Mouse (Mus musculus): Measurements from ENCODE around the gene Efna3.
A peak's percentile ranks its signal among the peaks of the same experiment; 100 is the strongest.

The Efna3 gene

DNA sequence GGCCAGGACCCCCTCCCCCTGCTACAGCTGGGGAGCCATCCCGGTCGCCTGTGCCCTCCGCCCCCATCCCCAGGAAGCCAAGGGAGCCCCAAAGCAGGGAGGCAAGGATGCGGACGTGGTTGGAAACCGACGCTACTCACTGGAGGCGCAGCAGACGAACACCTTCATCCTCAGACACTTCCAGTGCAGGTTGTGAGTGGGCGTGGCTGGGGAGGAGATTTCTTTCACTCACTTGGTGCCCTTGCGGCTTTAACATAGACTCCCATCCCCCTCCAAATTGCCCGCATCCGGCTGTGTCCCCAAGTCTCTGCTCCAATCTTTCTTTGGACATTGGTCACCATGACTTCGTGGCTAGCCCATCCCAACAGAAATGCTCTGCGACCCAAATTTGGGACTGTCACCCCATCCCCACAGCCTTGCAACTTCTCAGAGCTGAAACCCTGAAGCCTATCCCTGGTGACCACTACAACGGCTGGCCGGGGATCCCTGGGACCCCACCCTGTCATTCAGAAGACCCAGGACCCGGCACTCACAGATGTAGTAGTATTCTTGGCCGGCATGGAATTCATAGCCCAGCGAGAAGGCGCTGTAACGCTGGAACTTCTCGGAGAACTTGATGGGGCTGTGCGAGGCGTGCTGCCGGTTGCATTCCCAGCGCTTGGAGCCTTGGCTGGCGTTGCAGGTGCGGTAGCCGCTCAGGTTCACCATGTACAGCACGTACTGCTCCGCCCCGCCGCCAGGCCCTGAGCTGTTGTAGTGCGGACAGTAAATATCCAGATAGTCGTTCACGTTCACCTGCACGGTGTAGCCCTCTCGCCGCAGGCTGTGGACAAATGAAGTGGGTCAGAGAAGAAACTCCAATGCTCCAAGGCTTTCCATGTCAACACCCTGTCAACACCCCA, 6.6 kb downstream of the Efna3 start:
- peak; percentile 60 for DNase-seq (ENCODE audit: low read depth, low spot score)

DNA sequence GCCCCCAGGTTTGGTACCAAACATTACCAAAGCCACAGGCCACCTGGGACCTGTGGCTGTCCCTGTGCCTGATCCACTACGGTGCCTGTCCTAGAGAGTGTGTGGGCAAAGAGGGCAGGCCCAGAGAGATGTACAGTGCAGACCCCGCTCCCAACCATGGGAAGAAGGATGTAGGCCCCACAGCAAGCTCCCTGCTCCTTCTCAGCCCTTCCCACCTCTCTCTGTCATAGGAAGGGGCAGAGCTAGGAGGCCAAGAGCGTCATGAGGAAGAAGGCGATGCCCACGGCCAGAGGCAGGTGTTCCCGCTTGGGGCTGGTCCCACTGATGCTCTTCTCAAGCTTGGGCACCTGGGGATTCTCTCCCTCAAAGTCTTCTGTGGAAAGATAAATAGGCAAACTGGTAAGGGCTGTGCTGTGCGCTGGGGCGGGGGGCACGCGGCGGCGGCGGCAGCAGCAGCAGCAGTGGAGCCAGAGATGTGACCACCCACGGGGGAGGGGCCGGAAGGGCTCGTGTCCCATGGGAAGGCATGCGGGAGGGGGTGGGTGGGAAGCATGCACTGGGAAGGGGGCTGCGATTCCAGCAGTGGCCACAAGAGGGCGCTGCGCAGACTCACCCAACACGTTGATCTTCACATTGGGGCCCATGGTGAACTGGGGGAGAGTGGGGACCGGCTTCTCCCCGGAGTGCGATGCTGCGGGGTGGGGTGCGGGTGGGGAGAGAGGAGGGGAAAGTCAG, 7.4 kb downstream of the Efna3 start:
- peak; percentile 91 for DNase-seq (ENCODE audit: low read depth, low spot score)

DNA sequence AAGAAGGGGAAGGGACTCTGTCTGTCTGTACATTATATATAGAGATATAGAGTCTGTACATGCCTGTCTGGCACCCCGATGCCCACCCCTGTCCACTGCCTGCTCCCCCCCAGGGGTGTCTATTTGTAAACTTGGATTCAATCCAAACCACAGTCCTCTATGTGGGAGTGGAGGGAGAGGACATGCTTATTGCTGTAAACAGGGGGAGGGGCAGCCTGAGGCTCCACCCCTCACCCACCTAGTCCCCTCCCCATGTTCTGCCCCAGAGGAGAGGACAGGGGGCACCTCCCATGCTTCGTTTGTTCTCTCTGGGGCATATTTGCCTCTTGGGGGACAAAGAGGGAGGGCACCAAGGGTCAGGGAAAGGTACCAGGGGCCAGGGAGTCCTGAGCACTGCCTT, 8.0 kb downstream of the Efna3 start:
- no peak for DNase-seq (ENCODE audit: low read depth, low spot score)

DNA sequence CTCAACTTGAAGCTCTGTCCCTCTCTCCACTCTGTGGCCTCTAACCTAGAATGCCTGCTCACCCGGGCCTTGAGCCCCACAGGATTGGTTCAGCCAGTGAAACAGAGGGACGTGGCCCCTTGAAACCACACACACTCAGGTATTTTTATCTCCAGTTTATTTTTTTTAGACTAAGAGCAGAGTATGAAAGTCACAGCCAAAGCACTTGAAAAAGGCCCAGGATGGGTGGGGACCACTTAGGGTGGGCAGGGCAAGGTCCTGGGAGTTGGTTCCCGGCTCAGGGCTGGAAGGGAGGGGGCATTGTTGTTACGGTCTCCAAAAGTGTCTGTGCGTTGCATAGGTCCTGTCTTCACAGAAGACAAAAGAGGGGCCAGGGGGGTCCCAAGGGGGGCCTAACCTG, 8.4 kb downstream of the Efna3 start:
- no peak for DNase-seq (ENCODE audit: low read depth, low spot score)

DNA sequence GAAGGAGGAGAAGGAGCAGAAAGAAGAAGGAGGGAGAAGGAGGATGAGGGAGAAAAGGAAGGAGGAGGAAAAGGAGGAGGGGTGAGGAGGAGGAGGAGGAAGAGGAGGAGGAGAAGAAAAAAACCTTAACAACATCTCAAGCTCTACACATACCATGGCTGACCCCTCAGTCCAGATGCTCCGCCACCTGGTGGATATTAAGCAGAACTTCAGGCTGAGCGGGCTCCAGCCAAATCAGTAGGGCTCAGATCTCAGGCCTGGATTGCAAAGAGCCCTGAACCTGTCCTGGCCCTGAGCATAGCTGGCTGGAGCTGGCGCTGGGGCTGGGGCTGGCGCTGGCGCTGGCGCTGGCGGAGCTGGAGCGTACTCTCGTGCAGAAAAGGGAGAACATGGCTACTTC, 14.7 kb downstream of the Efna3 start:
- peak; percentile 91 for DNase-seq (ENCODE audit: low read depth, low spot score)

DNA sequence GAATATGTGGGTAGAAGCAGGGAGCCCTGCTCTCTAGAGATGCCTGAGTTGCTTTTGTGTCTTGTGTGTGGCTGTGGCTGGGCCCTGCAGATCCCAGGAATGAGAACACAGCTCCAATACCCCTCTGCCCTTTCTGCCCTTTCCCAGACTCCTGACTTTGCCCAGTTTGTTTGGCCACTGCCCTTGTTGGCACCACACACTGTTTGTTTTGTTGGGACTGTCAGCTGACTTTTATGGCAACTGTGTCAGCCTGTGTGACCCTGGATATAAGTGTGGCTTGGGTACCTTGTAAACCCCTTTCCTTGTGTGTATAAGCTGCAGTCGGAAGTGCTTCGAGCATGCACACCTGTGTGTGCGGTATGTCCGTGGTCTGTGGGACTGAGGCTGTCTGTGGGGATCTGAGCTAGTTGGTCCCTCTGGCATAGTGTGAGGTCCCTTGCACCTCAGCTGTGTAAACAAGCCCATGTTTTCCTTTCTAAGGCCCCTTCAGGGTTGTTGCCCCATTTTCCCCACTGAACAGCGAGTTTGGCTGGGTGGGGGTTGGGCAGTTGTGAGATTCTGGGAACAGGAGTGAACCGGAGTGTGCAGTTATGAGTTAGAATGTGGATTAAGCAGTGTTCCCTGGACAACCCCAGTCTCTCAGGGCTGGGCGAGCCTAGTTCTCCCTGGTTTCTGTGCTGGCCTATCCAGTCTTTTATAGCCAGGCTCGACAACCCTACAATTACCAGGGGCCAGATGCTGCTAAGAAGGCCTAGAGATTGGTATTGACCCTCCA, 17.0 kb downstream of the Efna3 start:
- DNase-seq (ENCODE audit: low read depth, low spot score): no peak

DNA sequence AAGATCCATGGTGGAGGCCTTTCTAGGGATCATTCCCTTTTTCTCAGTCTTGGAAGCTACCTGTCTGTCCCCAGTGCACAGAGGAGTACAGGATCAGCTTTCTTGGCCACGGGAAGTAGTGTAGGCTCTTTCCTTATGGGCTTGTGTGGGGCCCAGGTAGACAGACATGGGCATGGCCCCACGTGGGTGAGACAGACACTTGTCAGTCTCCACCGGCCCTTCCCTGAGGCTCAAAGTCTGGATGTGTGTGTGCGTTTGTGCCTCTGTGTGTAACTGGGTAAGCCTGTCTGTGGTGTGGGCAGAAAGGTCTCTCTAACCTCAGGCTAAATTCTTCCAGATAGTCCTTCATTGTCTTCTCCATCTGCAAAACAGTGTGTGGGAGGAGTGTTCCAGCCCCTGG, 17.7 kb downstream of the Efna3 start:
- no peak for DNase-seq (ENCODE audit: low read depth, low spot score)

DNA sequence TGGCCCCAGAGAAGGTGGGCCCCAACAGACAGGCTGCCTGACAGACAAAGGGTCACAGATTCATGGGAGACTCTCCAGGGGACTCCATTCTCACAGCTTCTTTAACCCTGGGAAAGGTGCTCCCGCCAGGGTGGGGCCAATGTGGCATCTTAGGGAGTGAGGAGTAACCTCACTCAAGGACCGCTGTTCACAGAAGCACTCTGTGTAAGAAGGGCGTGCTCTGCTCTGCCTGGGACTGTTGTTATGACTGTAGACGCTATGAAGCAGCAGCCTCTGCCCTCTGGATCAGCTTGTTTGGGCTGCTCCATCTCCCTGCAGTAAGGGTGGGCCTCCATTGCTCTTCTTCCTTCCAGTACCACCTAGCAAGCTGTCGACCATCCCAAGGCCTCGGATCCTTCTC, 18.3 kb downstream of the Efna3 start:
- no peak for DNase-seq (ENCODE audit: low read depth, low spot score)

DNA sequence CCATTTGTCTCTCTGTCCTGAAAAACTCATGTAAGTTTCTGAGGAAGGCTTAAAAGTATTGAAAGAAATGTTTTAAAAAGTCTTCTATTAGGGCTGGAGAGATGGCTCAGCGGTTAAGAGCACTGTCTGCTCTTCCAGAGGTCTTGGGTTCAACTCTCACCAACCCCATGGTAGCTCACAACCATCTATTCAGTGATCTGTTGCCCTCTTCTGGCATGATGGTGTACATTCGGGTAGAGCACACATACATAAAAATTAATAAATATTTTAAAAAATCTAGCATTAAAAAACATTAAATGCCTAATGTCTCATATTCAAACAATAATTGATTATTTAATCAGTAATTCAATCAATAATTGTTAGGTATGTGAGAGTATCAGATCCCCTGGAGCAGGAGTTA, 22.3 kb downstream of the Efna3 start:
- DNase-seq (ENCODE audit: low read depth, low spot score): no peak

DNA sequence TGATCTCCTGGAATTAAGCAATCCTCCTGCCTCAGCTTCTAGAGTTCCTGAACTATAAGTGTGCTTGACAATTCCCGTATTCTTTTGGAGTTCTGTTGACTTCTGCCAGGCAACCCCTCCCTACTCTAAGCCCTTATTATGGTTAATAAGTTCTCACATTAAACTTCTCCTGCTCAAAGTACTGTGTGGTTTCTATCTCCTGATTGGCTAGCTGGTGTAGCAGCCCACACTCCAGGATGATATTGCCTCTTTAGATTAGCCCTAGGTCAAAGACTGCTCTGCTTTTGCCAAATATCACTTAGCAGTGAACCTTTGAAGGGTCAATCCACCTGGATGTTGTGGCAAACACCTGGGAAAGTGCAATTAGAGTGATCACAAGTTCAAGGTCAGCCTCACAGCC, 22.7 kb downstream of the Efna3 start:
- DNase-seq (ENCODE audit: low read depth, low spot score): no peak

DNA sequence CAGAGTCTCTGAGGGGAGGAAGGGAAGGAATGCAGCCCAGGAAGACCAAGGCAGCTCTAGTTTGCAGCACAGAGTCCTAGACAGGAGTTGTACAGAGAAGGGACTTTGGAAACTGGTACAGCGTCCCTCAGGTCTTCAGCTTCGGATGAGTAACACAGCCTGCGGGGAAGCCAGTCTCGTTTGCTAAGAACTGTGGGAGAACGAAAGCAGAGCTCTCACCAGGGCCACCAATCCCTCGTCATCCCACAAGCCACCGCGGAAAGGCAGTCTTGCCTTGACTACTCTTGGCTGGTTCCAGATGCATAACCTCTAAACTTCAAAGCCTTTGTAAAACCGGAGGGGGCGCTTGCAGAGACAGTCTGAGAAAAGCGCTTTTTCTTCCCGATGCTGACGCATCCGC, 23.3 kb downstream of the Efna3 start:
- DNase-seq (ENCODE audit: low read depth, low spot score): peak; percentile 77

DNA sequence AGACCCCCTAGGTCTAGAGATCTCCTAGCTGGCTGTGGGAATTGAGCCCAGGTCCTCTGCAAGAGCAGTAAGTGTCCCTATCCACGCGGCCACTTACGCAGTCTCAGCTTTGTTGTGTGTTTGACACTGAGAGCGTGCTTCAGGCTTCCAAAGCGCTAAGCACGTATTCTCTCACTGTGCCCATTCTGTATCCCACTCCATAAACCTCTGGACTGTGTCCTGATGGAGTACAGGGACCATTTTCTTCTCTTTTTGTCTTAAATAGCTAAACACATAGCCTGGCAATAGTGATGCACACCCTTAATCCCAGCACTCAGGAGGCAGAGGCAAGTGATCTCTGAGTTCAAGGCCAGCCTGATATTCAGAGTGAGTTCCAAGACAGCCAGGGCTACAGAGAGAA, 23.9 kb downstream of the Efna3 start:
- no peak for DNase-seq (ENCODE audit: low read depth, low spot score)

DNA sequence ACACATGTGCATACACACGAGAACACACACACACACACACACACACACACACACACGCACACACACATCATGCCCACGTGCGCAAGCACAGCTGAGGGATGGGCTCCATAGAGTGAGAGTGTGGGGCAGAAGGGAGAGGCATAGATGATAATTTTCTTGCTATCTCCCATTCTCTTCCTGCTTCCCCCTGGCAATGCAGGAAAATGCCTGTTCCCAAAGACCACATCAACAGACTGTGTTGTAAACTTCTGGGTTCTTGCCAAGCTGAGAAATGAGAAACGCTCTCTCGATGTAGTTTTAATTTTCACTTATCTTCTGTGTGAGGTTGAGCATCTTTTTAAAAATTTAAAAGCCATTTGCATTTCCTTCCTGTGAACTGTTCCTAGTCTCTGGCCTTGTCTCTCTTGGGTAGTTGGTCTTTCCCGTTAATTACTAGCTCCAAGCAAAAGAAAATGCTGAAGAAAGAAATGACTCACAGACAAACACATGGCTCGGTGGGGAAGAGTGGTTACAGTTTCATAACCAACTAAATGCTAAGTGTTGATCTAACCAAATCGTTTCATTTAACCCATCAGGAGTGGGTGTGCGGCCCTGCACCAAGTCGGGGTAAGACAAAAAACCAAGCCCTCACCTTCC, 25.9 kb downstream of the Efna3 start:
- no peak for DNase-seq (ENCODE audit: low read depth, low spot score)

DNA sequence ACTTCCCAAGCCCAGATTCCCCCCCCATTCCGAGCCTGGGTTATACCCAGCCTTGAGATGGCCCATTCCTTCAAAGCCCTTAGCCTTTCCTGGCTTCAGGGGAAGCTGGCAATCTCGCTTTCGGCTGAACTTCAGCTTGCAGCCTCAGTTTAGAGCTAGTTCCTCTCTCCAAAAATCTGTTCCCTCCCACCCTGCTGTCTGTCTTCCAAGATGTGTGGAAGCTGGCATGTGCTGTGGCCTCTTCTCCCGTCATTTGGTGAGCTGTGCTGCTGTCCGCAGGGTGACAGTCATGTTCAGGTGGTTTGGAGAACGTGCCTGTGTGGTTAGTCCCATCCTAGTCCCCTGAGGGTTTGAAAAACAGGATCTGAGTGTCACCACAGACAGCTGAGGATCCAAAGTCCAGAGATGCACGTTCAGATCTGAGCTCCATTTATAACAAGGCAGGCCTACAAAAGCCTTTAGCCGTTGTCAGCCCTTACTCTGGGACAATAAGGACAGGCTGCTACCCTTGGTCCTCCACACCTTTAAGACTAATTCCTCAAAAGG, 27.0 kb downstream of the Efna3 start:
- DNase-seq (ENCODE audit: low read depth, low spot score): no peak

DNA sequence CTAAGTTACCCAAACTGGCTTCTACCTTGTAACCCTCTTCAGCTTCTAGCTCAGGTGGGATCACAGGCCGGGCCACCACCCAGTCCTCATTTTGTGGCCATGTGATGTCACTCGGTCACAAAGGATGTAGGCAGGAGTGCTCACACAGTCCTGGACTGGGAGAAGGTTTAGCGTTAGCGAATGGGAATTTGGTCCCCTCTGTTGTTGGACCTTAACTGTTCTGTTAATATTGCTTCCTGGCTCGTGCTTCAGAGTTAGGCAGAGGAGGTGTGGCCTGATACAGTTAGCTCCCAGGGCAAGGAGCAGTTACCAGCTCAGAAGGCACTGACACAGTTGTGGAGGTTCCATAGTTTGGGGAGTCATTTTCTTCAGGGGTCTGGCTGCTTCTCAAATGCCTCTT, 28.6 kb downstream of the Efna3 start:
- no peak for DNase-seq (ENCODE audit: low read depth, low spot score)

DNA sequence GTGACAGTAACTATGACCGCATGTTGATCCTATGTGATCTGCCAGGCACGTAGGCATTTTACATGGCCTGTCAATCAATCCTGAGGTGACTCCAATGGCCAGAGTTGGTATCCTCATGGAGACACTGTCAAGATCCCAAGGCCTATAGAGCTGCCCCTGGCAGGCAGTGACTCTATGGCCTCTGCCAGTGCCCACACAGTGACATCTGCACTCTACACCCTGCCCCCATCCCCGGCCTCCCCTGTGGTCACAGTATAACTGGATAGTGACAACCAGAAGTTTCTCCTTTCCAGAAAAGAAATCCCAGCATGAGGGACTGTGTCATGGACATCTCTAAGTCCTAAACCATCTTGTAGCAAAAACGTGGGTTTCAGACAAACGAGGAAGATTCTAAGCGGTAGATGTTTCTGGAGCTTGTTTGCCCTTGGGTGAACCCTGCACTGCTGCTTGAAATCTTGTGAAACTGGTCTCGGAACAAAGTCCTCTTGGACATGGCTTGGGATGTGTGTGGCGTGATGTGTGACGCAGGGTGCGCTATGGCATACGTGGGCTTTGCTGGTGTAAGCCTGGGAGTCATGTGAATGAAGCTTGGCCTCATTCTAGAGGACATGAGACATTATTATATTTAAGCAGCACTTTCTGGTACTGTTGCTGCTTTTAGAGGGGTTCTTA, 29.4 kb downstream of the Efna3 start:
- DNase-seq (ENCODE audit: low read depth, low spot score): no peak

DNA sequence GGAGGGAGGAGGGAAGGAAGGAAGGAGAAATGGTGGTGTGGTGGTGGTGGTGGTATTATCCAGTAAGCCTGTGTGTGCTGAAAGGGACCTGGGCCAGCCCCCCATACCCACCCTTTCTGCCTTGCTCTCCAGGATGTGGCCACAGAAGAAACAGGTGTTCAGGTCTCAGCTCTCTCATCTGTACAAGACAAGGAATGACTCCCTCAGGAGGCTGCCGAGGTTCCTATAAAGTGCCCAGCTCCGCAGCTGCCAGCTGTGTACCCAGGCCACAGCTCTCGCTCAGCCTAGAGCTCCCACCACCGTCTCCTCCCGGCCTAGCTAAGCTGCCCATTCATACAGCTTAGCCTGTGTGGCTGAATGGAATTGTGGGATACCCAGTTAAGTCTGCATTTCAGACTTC, 30.5 kb downstream of the Efna3 start:
- DNase-seq (ENCODE audit: low read depth, low spot score): no peak

DNA sequence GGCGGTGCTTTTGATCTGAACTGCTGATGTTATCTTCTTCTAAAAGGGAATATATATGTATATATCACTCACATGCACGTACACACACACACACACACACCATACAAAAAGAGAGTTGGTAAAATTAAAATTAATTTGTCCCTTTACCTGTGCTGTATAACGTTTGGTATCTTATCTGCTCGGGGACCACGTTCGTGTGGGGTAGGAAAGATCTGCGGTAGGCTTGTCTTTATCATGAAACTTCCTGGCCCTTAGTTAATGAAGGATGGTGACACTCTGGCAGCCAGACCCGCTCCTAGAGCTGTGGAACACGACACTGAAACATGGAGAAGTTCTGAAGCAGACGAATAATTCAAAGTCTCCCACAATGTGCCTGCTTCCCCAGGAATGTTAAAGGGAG, 30.9 kb downstream of the Efna3 start:
- DNase-seq (ENCODE audit: low read depth, low spot score): no peak

DNA sequence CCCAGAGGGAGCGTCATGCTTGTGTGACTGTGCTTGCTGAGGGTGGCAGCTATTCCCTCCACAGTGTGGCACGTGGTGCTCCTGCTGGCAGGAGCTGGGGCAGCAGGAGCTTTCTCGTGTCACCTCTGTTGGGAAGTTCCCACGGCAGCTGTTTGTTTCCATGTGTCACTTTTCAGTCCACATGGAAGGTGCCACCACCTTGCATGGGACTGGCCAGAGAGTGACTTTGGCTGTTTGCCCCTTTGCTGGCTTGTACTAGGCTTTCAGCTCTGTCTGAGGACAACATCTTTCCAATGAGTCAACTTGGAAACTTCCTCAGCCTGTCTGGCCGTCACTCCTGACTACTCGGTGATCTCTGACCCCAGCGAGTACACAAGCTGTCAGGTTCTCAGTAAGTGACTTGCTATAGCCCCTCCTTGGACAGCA, 34.2 kb downstream of the Efna3 start:
- DNase-seq (ENCODE audit: low read depth, low spot score): no peak

DNA sequence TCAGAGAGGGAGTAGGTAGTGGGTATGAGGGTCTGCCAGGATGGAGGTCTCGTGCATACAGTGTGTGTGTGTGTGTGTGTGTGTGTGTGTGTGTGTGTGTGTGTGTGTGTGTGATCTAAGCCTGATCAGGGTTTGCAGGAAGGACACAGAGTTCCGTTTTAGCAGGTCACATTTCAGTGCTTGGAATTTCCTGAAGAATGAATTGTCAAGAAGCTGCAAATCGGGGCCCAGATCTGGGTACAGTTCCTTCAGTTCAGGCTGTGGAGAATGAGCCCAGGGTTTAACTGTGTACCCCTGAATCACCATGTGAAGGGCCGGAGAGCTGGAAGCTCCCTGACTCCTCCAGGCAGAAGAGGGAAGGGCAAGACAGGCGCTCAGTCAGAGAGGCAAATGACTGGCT, 35.5 kb downstream of the Efna3 start:
- DNase-seq (ENCODE audit: low read depth, low spot score): no peak

DNA sequence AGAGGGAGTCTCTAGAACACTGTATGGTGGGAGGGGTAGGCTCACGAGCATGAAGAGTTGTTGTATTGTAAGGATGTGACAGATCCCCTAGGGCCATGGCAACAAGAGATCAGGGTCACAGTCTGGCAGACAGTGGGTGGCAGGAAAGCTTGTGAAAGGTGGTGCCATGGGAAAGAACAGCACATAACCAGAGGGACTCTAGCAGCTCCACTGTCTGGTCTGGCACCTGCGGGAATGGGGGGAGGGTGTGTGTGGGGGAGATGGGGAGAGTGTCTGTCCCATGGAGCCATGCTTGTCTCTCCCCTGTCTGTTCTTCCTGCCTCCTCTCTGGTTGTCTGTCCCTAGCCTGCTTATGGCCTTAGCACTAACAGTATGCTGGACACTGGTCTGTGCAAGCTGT, 37.2 kb downstream of the Efna3 start:
- no peak for DNase-seq (ENCODE audit: low read depth, low spot score)

All from ZHBTc4 (cell line).